Mouse (Mus musculus) midbrain, embryonic 10.5 days (tissue): ENCODE measurements around the gene Ifng. TPM values are rescaled to one million over a fixed set of nuclear protein-coding genes. Genes with fewer than 3 reads are reported as not detected.

Source experiments
- DNase-seq: peaks from one replicate; pipeline ENCODE4 v3.0.0-alpha.2; 2017; ENCODE audit warnings: low spot score
- H3K27ac ChIP-seq: fragments of 300-500 bp; sonication (generic); replicated peaks from 2 replicates; pipeline ENCODE4 v1.5.1; 2016; ENCODE audit warnings: mild to moderate bottlenecking
- H3K27me3 ChIP-seq: fragments of 300-500 bp; sonication (generic); 2 replicates; pipeline ENCODE4 v1.6.1; 2016; ENCODE audit warnings: low read depth, mild to moderate bottlenecking; ENCODE audit not compliant: poor library complexity, severe bottlenecking
- H3K36me3 ChIP-seq: fragments of 300-500 bp; sonication (generic); 2 replicates; pipeline ENCODE4 v1.6.1; 2016; ENCODE audit warnings: mild to moderate bottlenecking, moderate library complexity
- H3K4me1 ChIP-seq: fragments of 300-500 bp; sonication (generic); 2 replicates; pipeline ENCODE4 v1.6.1; 2016
- H3K4me3 ChIP-seq: fragments of 300-500 bp; sonication (generic); 2 replicates; pipeline ENCODE4 v1.5.1; 2016; ENCODE audit warnings: mild to moderate bottlenecking, moderate library complexity
- H3K9me3 ChIP-seq: fragments of 300-500 bp; sonication (generic); replicated peaks from 2 replicates; pipeline ENCODE4 v1.6.1; 2016; ENCODE audit warnings: mild to moderate bottlenecking
- WGBS: fragments of 180-500 bp; shearing (Covaris S2); methylation state at CpG from one replicate; pipeline ENCODE4 v1.1.7; 2016; 5-methylcytosine and 5-hydroxymethylcytosine counted together
- polyA plus RNA-seq: library from polyadenylated mRNA; unstranded; fragments of >200 nt; fragmentation: Nextera tagmentation; extraction: Ambion mirVana; gene quantifications from 2 replicates; pipeline ENCODE4 v1.2.1, GENCODE M21; 2016

The Ifng gene
- polyA plus RNA-seq, 1 experiment from 2014 or later: not detected

DNA sequence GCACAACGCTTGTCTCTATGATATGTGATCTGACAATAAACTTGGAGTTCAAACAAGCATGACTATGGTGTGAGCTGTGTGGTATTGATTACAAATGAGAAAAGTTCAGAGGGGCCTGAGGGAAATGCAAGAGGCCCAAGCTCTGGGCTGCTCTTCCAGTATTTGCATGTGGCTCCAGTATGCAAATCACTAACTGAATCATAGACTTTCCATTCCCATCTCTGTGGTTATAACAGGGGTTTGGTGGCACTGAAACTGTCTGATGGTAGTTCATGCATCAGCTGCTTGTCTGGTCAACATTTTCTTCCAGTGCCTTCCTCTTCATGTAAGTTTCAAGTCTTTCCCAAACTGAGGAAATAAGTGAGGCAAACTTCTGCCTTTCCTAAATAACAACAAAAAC, 54.5 kb downstream of the Ifng start:
- 91% methylated on average over 1 of the region's 1 CpGs for WGBS
- H3K27me3 ChIP-seq: no peaks in the 10 kb centered on the region
- DNase-seq: no peak
- H3K36me3 ChIP-seq: no peaks in the 10 kb centered on the region
- no peaks in the 10 kb centered on the region for H3K9me3 ChIP-seq
- H3K27ac ChIP-seq: no peak overlapping the region
- no peak overlapping the region for H3K4me3 ChIP-seq
- H3K4me1 ChIP-seq: no peaks in the 10 kb centered on the region

Other genes starting within 250 kb of the Ifng start
- gene Il22, start 236.1 kb upstream of the Ifng start, polyA plus RNA-seq: 0.10 TPM in 1 of 2 replicates, not detected in the other
- 0.11 TPM in 1 of 2 replicates, not detected in the other for gene Gm32717, start 200.3 kb upstream of the Ifng start, polyA plus RNA-seq
- gene Gm32802, start 182.4 kb upstream of the Ifng start, polyA plus RNA-seq: 0.11 TPM in 1 of 2 replicates, not detected in the other
- not detected in 2 replicates for gene Iltifb, start 146.0 kb upstream of the Ifng start, polyA plus RNA-seq
- not detected in 2 replicates for gene Gm9040, start 114.1 kb upstream of the Ifng start, polyA plus RNA-seq
- gene Gm9044, start 108.6 kb upstream of the Ifng start, polyA plus RNA-seq: not detected in 2 replicates
- gene Gm9045, start 103.2 kb upstream of the Ifng start, polyA plus RNA-seq: 0.06 and 0.12 TPM in 2 replicates
- not detected in 2 replicates for gene Gm9046, start 97.8 kb upstream of the Ifng start, polyA plus RNA-seq
- gene Gm9048, start 92.4 kb upstream of the Ifng start, polyA plus RNA-seq: not detected in 2 replicates
- gene Gm9049, start 86.9 kb upstream of the Ifng start, polyA plus RNA-seq: 0.06 and 0.12 TPM in 2 replicates